In genomic region chr14:120075746-120076145, GRCm38 (mm10) we compare ENCODE assay signal across 22 mouse cellular contexts. TPM values are rescaled to one million over a fixed set of nuclear protein-coding genes. Genes with fewer than 3 reads are reported as not detected.
"Had no signal": no experiment of that assay in that cellular context is flagged by ENCODE, and none has a peak within 500 bp of the region (broad histone marks: within the 10 kb centered on the region; RNA-seq: fewer than 3 reads in every experiment).

No protein-coding gene starts in this region.

- H3K4me2 ChIP-seq: lung, embryonic 15.5 days; midbrain, embryonic 12.5 days; neural tube, embryonic 13.5 days had no signal

- H3K27me3 ChIP-seq: lung, embryonic 15.5 days; midbrain, embryonic 12.5 days; neural tube, embryonic 13.5 days had no signal

- H3K4me3 ChIP-seq: lung, embryonic 15.5 days; midbrain, embryonic 10.5 days; midbrain, embryonic 12.5 days; myocyte; neural tube, embryonic 13.5 days had no signal

- H3K4me1 ChIP-seq: lung, embryonic 15.5 days; midbrain, embryonic 10.5 days; midbrain, embryonic 12.5 days; neural tube, embryonic 13.5 days had no signal

- H3K9ac ChIP-seq: liver, embryonic 14.5 days; lung, embryonic 15.5 days; midbrain, embryonic 12.5 days; neural tube, embryonic 13.5 days had no signal

- H3K27ac ChIP-seq: liver, embryonic 14.5 days; lung, embryonic 15.5 days; midbrain, embryonic 10.5 days; midbrain, embryonic 12.5 days; neural tube, embryonic 13.5 days had no signal

- DNase-seq: lung, postnatal 4 days; right cerebral cortex, postnatal 14 days; thymus, adult 2 months; thymus, postnatal 25 days; thymus, postnatal 4 days had no signal

- H3K36me3 ChIP-seq: lung, embryonic 15.5 days; midbrain, embryonic 10.5 days; midbrain, embryonic 12.5 days; neural tube, embryonic 13.5 days had no signal

- H3K9me3 ChIP-seq: lung, embryonic 15.5 days; midbrain, embryonic 10.5 days; midbrain, embryonic 12.5 days; neural tube, embryonic 13.5 days had no signal

RNA-seq across cellular contexts. Expression of gene Oxgr1, which starts 33.5 kb away (rescaled TPM):
- total RNA-seq: megakaryocyte, adult 5-6 weeks; megakaryocyte-erythroid progenitor cell, adult 5-6 weeks; neutrophil, adult 5-6 weeks had no signal
- polyA plus RNA-seq: liver, embryonic 14.5 days; liver, embryonic 16.5 days; lung, postnatal 0 days; midbrain, embryonic 10.5 days; midbrain, embryonic 12.5 days; midbrain, embryonic 14.5 days; midbrain, embryonic 16.5 days; myocyte; neural tube, embryonic 11.5 days; neural tube, embryonic 13.5 days; spleen, adult 2 months; stomach, embryonic 14.5 days; stomach, embryonic 16.5 days had no signal
